Mouse (Mus musculus): ENCODE measurements around the gene N4bp2.

- TF ChIP-seq UBTF (IDR thresholded peaks at IDR 0.05; ENCODE audit: borderline replicate concordance, insufficient read depth, low read depth, low read length), result no peak
- TF ChIP-seq E2F4 (IDR thresholded peaks at IDR 0.05; ENCODE audit: borderline replicate concordance, low read depth, low read length), result no peak
- TF ChIP-seq NELFE (IDR thresholded peaks at IDR 0.05; ENCODE audit: low read depth, low read length), result no peak
- no peak for TF ChIP-seq POLR2A (IDR thresholded peaks at IDR 0.05; ENCODE audit: control insufficient read depth in 1 of 2, insufficient read depth in 1 of 2, low read depth in 1 of 2, low read length in 2 of 2, poor library complexity in 1 of 2)
- TF ChIP-seq ZKSCAN1 (IDR thresholded peaks at IDR 0.05; ENCODE audit: low read depth, low read length), result no peak
- no peak for TF ChIP-seq TBP (IDR thresholded peaks at IDR 0.05; ENCODE audit: low read depth, low read length)
- peak; percentile 78 to 94 (median 81) for TF ChIP-seq CTCF (IDR thresholded peaks at IDR 0.05 in 2 of 3, conservative IDR thresholded peaks at IDR 0.05 in 1 of 3; ENCODE audit: control insufficient read depth in 1 of 3, insufficient read depth in 1 of 3, low read depth in 2 of 3, low read length in 3 of 3, poor library complexity in 1 of 3, severe bottlenecking in 1 of 3)
Measured at GRCm38 (mm10) chr5:65823601-65824133, 60.3 kb downstream of the N4bp2 start.

Measured in MEL (cell line).